Mouse (Mus musculus): ENCODE measurements at regions not wholly inside any gene's neighbourhood (a gene's known extent, or its start where the extent isn't known, plus 50 kb on each side); places are given as distances from the start of the nearest gene placed in this dataset.

- peak; percentile 55 to 66 for DNase-seq (ENCODE audit: low spot score in 2 of 2)
Observed at GRCm38 (mm10) chr6:51206712-51207505, 225.6 kb upstream of the Nfe2l3 start.

GRCm38 (mm10) chr6:51207587-51208361 lies 224.7 kb upstream of the Nfe2l3 start:
- DNase-seq (ENCODE audit: low spot score in 2 of 2): no peak

- DNase-seq (ENCODE audit: low spot score in 2 of 2): peak; percentile 38 to 45
Observed at GRCm38 (mm10) chr6:51208660-51209396, 223.6 kb upstream of the Nfe2l3 start.

- no peak for DNase-seq (ENCODE audit: low spot score in 2 of 2)
Observed at GRCm38 (mm10) chr6:51211418-51211817, 221.1 kb upstream of the Nfe2l3 start.

GRCm38 (mm10) chr6:51212216-51212615 lies 220.3 kb upstream of the Nfe2l3 start:
- no peak for DNase-seq (ENCODE audit: low spot score in 2 of 2)

- no peak for DNase-seq (ENCODE audit: low spot score in 2 of 2)
Observed at GRCm38 (mm10) chr6:51215371-51215770, 217.1 kb upstream of the Nfe2l3 start.

GRCm38 (mm10) chr6:51216472-51216871 lies 216.0 kb upstream of the Nfe2l3 start:
- DNase-seq (ENCODE audit: low spot score in 2 of 2): peak; percentile 50 to 57

- no peak for DNase-seq (ENCODE audit: low spot score in 2 of 2)
Observed at GRCm38 (mm10) chr6:51219691-51220090, 212.8 kb upstream of the Nfe2l3 start.

GRCm38 (mm10) chr6:51220778-51221177 lies 211.7 kb upstream of the Nfe2l3 start:
- DNase-seq (ENCODE audit: low spot score in 2 of 2): no peak

GRCm38 (mm10) chr6:51236077-51236740 lies 196.3 kb upstream of the Nfe2l3 start:
- no peak for DNase-seq (ENCODE audit: low spot score in 2 of 2)

- DNase-seq (ENCODE audit: low spot score in 2 of 2): no peak
Observed at GRCm38 (mm10) chr6:51240039-51240438, 192.4 kb upstream of the Nfe2l3 start.

GRCm38 (mm10) chr6:51250233-51250632 lies 182.2 kb upstream of the Nfe2l3 start:
- DNase-seq (ENCODE audit: low spot score in 2 of 2): no peak

- no peak for DNase-seq (ENCODE audit: low spot score in 2 of 2)
Observed at GRCm38 (mm10) chr6:51251432-51251831, 181.0 kb upstream of the Nfe2l3 start.

- no peak for DNase-seq (ENCODE audit: low spot score in 2 of 2)
Observed at GRCm38 (mm10) chr6:51252721-51253120, 179.7 kb upstream of the Nfe2l3 start.

GRCm38 (mm10) chr6:51256631-51257030 lies 175.8 kb upstream of the Nfe2l3 start:
- no peak for DNase-seq (ENCODE audit: low spot score in 2 of 2)

- DNase-seq (ENCODE audit: low spot score in 2 of 2): no peak
Observed at GRCm38 (mm10) chr6:51257524-51257923, 174.9 kb upstream of the Nfe2l3 start.

GRCm38 (mm10) chr6:51258304-51258703 lies 174.2 kb upstream of the Nfe2l3 start:
- DNase-seq (ENCODE audit: low spot score in 2 of 2): no peak

GRCm38 (mm10) chr6:51263595-51263994 lies 168.9 kb upstream of the Nfe2l3 start:
- no peak for DNase-seq (ENCODE audit: low spot score in 2 of 2)

GRCm38 (mm10) chr6:51265329-51265728 lies 167.1 kb upstream of the Nfe2l3 start:
- no peak for DNase-seq (ENCODE audit: low spot score in 2 of 2)

- no peak for DNase-seq (ENCODE audit: low spot score in 2 of 2)
Observed at GRCm38 (mm10) chr6:51266721-51267120, 165.7 kb upstream of the Nfe2l3 start.

GRCm38 (mm10) chr6:51267888-51268287 lies 164.6 kb upstream of the Nfe2l3 start:
- DNase-seq (ENCODE audit: low spot score in 2 of 2): no peak
